Mouse (Mus musculus): ENCODE measurements at regions not wholly inside any gene's neighbourhood (a gene's known extent, or its start where the extent isn't known, plus 50 kb on each side); places are given as distances from the start of the nearest gene placed in this dataset.

DNA sequence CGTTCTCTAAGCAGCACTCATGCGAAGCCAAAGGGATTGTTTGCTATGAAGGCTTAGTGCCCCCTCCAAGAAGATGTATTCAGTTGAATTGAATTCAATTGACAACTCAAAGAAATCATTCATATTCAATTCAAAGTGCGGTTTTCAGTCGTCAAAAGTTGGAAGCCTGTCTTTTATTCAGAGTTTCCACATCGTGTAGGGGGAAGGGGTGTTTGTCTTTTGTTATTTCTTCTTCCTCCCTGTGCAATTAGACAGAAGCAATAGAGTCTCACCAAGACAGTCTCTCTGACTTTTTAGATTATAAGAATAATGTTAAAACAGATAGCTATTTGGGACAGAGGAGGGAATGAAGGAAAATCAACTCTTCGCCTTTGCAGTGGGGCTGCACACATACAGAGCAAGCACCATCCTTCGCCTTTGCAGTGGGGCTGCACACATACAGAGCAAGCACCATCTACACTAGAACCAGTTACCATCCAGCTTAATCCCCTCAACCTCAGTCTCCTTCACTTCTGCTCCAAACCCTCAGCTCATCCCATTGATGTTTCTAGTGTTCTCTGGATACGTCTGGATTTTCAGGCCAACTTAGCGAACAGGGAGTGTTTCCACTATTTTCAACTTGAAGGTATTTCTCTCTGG, 246.7 kb downstream of the Fam49a start:
- H3K9me3 ChIP-seq (ENCODE audit: control insufficient read depth, low read length) = no peaks in the 10 kb centered on the region
- TF ChIP-seq GATA1 (IDR thresholded peaks at IDR 0.05; ENCODE audit: low read length) (no peak), TAL1 (IDR thresholded peaks at IDR 0.05; ENCODE audit: low read length) (no peak)
- no peak overlapping the region for H3K4me3 ChIP-seq (replicated peaks)
- H3K27me3 ChIP-seq (ENCODE audit: control insufficient read depth) = no peaks in the 10 kb centered on the region
- no peaks in the 10 kb centered on the region for H3K36me3 ChIP-seq (ENCODE audit: control insufficient read depth)
- H3K4me1 ChIP-seq (ENCODE audit: control insufficient read depth) = peaks cover 25% of the 10 kb centered on the region

GRCm38 (mm10) chr12:12506671-12507070, 244.7 kb downstream of the Fam49a start:
- H3K4me1 ChIP-seq (ENCODE audit: control insufficient read depth) = peaks cover 20% of the 10 kb centered on the region
- H3K36me3 ChIP-seq (ENCODE audit: control insufficient read depth) = no peaks in the 10 kb centered on the region
- H3K9me3 ChIP-seq (ENCODE audit: control insufficient read depth, low read length) = no peaks in the 10 kb centered on the region
- no peak for TF ChIP-seq TAL1 (IDR thresholded peaks at IDR 0.05; ENCODE audit: low read length)
- TF ChIP-seq GATA1 (IDR thresholded peaks at IDR 0.05; ENCODE audit: low read length) = no peak
- no peaks in the 10 kb centered on the region for H3K27me3 ChIP-seq (ENCODE audit: control insufficient read depth)
- H3K4me3 ChIP-seq (replicated peaks) = no peak overlapping the region

GRCm38 (mm10) chr12:12505590-12505989, 243.7 kb downstream of the Fam49a start:
- Histone ChIP-seq H3K9me3 (ENCODE audit: control insufficient read depth, low read length) (no peaks in the 10 kb centered on the region), H3K27me3 (ENCODE audit: control insufficient read depth) (no peaks in the 10 kb centered on the region), H3K4me1 (ENCODE audit: control insufficient read depth) (peaks cover 16% of the 10 kb centered on the region), H3K4me3 (replicated peaks) (no peak overlapping the region), H3K36me3 (ENCODE audit: control insufficient read depth) (no peaks in the 10 kb centered on the region)
- TF ChIP-seq GATA1 (IDR thresholded peaks at IDR 0.05; ENCODE audit: low read length) (no peak), TAL1 (IDR thresholded peaks at IDR 0.05; ENCODE audit: low read length) (no peak)

- Histone ChIP-seq H3K4me3 (replicated peaks) (no peak overlapping the region), H3K27me3 (ENCODE audit: control insufficient read depth) (no peaks in the 10 kb centered on the region), H3K9me3 (ENCODE audit: control insufficient read depth, low read length) (no peaks in the 10 kb centered on the region), H3K36me3 (ENCODE audit: control insufficient read depth) (no peaks in the 10 kb centered on the region; the same call in 1 of the 2 replicates), H3K4me1 (ENCODE audit: control insufficient read depth) (peaks cover 46% of the 10 kb centered on the region)
- TF ChIP-seq TAL1 (IDR thresholded peaks at IDR 0.05; ENCODE audit: low read length) = no peak
- no peak for TF ChIP-seq GATA1 (IDR thresholded peaks at IDR 0.05; ENCODE audit: low read length)
Observed at GRCm38 (mm10) chr12:12499903-12500302, 238.0 kb downstream of the Fam49a start.

DNA sequence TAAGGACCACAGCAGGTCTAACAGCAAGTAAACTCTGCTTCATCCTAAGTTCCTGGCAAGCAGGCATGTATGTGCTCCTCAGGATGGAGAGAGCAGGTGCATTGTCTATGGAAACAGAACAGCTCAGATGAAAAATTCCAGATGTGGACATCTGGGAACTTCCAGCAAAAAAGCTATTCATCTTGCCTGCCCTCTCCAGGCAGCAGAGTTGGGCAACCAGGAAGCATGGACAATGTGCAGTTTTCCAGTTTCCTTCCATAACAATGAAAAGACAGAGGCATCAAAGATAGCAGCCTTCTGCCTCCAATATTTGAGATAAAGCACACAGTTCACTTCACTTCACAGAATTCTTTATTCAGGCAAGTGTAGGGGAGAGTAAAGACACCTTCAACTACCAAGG, 236.7 kb downstream of the Fam49a start:
- no peaks in the 10 kb centered on the region for H3K9me3 ChIP-seq (ENCODE audit: control insufficient read depth, low read length)
- peaks cover 56% of the 10 kb centered on the region for H3K4me1 ChIP-seq (ENCODE audit: control insufficient read depth)
- TF ChIP-seq GATA1 (IDR thresholded peaks at IDR 0.05; ENCODE audit: low read length) (no peak), TAL1 (IDR thresholded peaks at IDR 0.05; ENCODE audit: low read length) (no peak)
- H3K4me3 ChIP-seq (replicated peaks) = no peak overlapping the region
- no peaks in the 10 kb centered on the region for H3K27me3 ChIP-seq (ENCODE audit: control insufficient read depth)
- H3K36me3 ChIP-seq (ENCODE audit: control insufficient read depth) = no peaks in the 10 kb centered on the region; the same call in 1 of the 2 replicates

- Histone ChIP-seq H3K27me3 (ENCODE audit: control insufficient read depth) (no peaks in the 10 kb centered on the region), H3K4me1 (ENCODE audit: control insufficient read depth) (peaks cover 68% of the 10 kb centered on the region), H3K36me3 (ENCODE audit: control insufficient read depth) (no peaks in the 10 kb centered on the region; the same call in 1 of the 2 replicates), H3K9me3 (ENCODE audit: control insufficient read depth, low read length) (no peaks in the 10 kb centered on the region), H3K4me3 (replicated peaks) (no peak overlapping the region)
- TF ChIP-seq GATA1 (IDR thresholded peaks at IDR 0.05; ENCODE audit: low read length) (no peak), TAL1 (IDR thresholded peaks at IDR 0.05; ENCODE audit: low read length) (no peak)
Observed at GRCm38 (mm10) chr12:12497277-12497841, 235.4 kb downstream of the Fam49a start.

DNA sequence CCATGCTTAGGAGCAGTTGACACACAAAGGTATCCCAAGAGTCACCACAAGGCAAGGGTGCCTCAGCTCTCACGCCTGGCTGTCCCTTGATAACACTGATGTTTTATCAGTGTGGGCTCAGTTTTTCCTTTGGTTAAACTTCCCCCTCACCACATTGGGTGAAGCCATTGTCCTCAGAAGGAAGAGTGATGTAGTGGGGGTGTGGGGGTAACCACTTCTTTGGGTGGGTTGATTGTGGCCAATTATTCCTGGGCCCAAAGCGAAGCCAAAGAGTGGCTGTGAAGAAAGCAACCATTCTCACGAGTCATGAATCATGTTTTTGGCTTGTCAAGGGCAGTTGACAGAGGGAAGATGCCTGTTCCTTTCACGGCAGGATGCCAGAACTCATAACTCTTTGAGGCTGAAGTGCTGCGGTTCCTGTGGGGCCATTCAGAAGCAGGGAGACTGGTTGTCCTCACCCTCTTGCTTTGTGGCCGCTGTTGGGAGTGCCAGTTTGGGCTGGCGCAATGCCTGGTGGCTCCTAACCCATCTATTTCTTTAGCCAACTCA, 234.7 kb downstream of the Fam49a start:
- no peaks in the 10 kb centered on the region for H3K27me3 ChIP-seq (ENCODE audit: control insufficient read depth)
- H3K4me3 ChIP-seq (replicated peaks) = no peak overlapping the region
- peaks cover 73% of the 10 kb centered on the region for H3K4me1 ChIP-seq (ENCODE audit: control insufficient read depth)
- TF ChIP-seq GATA1 (IDR thresholded peaks at IDR 0.05; ENCODE audit: low read length) = peak; percentile 18; the same call in 1 of the 2 replicates
- TF ChIP-seq TAL1 (IDR thresholded peaks at IDR 0.05; ENCODE audit: low read length) = peak; percentile 47; the same call in 2 of the 3 replicates
- H3K36me3 ChIP-seq (ENCODE audit: control insufficient read depth) = no peaks in the 10 kb centered on the region; the same call in 1 of the 2 replicates
- no peaks in the 10 kb centered on the region for H3K9me3 ChIP-seq (ENCODE audit: control insufficient read depth, low read length)

DNA sequence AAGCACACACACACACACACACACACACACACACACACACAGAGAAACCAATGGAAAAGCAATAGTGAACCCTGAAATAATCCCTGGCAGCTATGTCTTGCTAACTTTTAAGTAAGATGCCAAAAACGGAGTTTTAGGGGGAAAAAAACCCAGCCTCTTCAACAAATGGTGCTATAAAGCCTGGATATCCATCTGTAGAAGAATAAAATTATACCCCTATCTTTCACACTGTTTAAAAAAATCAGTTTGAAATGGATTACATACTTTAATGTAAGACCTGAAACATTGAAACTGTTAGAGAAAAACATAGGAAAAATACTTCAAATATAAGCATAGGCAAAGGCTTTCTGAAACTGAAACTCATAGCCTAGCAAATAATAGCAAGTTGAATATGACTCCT, 228.2 kb downstream of the Fam49a start:
- TF ChIP-seq TAL1 (IDR thresholded peaks at IDR 0.05; ENCODE audit: low read length) (no peak), GATA1 (IDR thresholded peaks at IDR 0.05; ENCODE audit: low read length) (no peak)
- Histone ChIP-seq H3K27me3 (ENCODE audit: control insufficient read depth) (no peaks in the 10 kb centered on the region), H3K4me1 (ENCODE audit: control insufficient read depth) (peaks cover 77% of the 10 kb centered on the region), H3K4me3 (replicated peaks) (no peak overlapping the region), H3K36me3 (ENCODE audit: control insufficient read depth) (no peaks in the 10 kb centered on the region), H3K9me3 (ENCODE audit: control insufficient read depth, low read length) (no peaks in the 10 kb centered on the region)

- peaks cover 59% of the 10 kb centered on the region for H3K4me1 ChIP-seq (ENCODE audit: control insufficient read depth)
- H3K27me3 ChIP-seq (ENCODE audit: control insufficient read depth) = no peaks in the 10 kb centered on the region
- H3K9me3 ChIP-seq (ENCODE audit: control insufficient read depth, low read length) = no peaks in the 10 kb centered on the region
- TF ChIP-seq GATA1 (IDR thresholded peaks at IDR 0.05; ENCODE audit: low read length) (peak; percentile 93), TAL1 (IDR thresholded peaks at IDR 0.05; ENCODE audit: low read length) (peak; percentile 97)
- H3K36me3 ChIP-seq (ENCODE audit: control insufficient read depth) = no peaks in the 10 kb centered on the region
- no peak overlapping the region for H3K4me3 ChIP-seq (replicated peaks)
Observed at GRCm38 (mm10) chr12:12488090-12488489, 226.2 kb downstream of the Fam49a start.
